Mouse (Mus musculus): ENCODE measurements at regions not wholly inside any gene's neighbourhood (a gene's known extent, or its start where the extent isn't known, plus 50 kb on each side); places are given as distances from the start of the nearest gene placed in this dataset.

GRCm38 (mm10) chr15:63678921-63679320 lies 166.1 kb downstream of the Gsdmc2 start:
- no peak overlapping the region for H3K27ac ChIP-seq (ENCODE audit: low read length)
- 32% methylated on average over 5 of the region's 5 CpGs for WGBS (ENCODE audit: insufficient replicate concordance)
- H3K4me3 ChIP-seq (ENCODE audit: low read depth, low read length): no peak overlapping the region
- H3K9ac ChIP-seq (ENCODE audit: low read depth, low read length): no peak overlapping the region
- no peaks in the 10 kb centered on the region for H3K27me3 ChIP-seq (ENCODE audit: control insufficient read depth, insufficient read depth, low read depth, low read length)
- no peak overlapping the region for H3K4me2 ChIP-seq (ENCODE audit: low read depth, low read length)
- H3K9me3 ChIP-seq (replicated peaks; ENCODE audit: control insufficient read depth, low read length): no peaks in the 10 kb centered on the region
- no peaks in the 10 kb centered on the region for H3K36me3 ChIP-seq (ENCODE audit: control insufficient read depth, insufficient read depth)
- H3K4me1 ChIP-seq (ENCODE audit: control insufficient read depth, low read depth, low read length): no peaks in the 10 kb centered on the region
- ATAC-seq (ENCODE audit: low read depth): no peak

GRCm38 (mm10) chr15:63675491-63676036 lies 169.4 kb downstream of the Gsdmc2 start:
- Histone ChIP-seq H3K9me3 (replicated peaks; ENCODE audit: control insufficient read depth, low read length) (no peaks in the 10 kb centered on the region), H3K27me3 (ENCODE audit: control insufficient read depth, insufficient read depth, low read depth, low read length) (no peaks in the 10 kb centered on the region), H3K27ac (ENCODE audit: low read length) (no peak overlapping the region), H3K9ac (ENCODE audit: low read depth, low read length) (no peak overlapping the region), H3K4me1 (ENCODE audit: control insufficient read depth, low read depth, low read length) (no peaks in the 10 kb centered on the region), H3K4me3 (ENCODE audit: low read depth, low read length) (no peak overlapping the region), H3K4me2 (ENCODE audit: low read depth, low read length) (no peak overlapping the region), H3K36me3 (ENCODE audit: control insufficient read depth, insufficient read depth) (no peaks in the 10 kb centered on the region)
- WGBS (ENCODE audit: insufficient replicate concordance): 75% methylated on average over 10 of the region's 10 CpGs
- ATAC-seq (ENCODE audit: low read depth): no peak

GRCm38 (mm10) chr15:63674404-63674803 lies 170.6 kb downstream of the Gsdmc2 start:
- H3K4me2 ChIP-seq (ENCODE audit: low read depth, low read length): no peak overlapping the region
- H3K27ac ChIP-seq (ENCODE audit: low read length): no peak overlapping the region
- H3K4me1 ChIP-seq (ENCODE audit: control insufficient read depth, low read depth, low read length): no peaks in the 10 kb centered on the region
- no peak for ATAC-seq (ENCODE audit: low read depth)
- H3K4me3 ChIP-seq (ENCODE audit: low read depth, low read length): no peak overlapping the region
- H3K9me3 ChIP-seq (replicated peaks; ENCODE audit: control insufficient read depth, low read length): no peaks in the 10 kb centered on the region
- no peaks in the 10 kb centered on the region for H3K27me3 ChIP-seq (ENCODE audit: control insufficient read depth, insufficient read depth, low read depth, low read length)
- WGBS (ENCODE audit: insufficient replicate concordance): 84% methylated on average over 5 of the region's 5 CpGs
- no peak overlapping the region for H3K9ac ChIP-seq (ENCODE audit: low read depth, low read length)
- no peaks in the 10 kb centered on the region for H3K36me3 ChIP-seq (ENCODE audit: control insufficient read depth, insufficient read depth)

GRCm38 (mm10) chr15:63671081-63671480 lies 173.9 kb downstream of the Gsdmc2 start:
- no peak overlapping the region for H3K4me2 ChIP-seq (ENCODE audit: low read depth, low read length)
- H3K4me1 ChIP-seq (ENCODE audit: control insufficient read depth, low read depth, low read length): no peaks in the 10 kb centered on the region
- no peaks in the 10 kb centered on the region for H3K36me3 ChIP-seq (ENCODE audit: control insufficient read depth, insufficient read depth)
- WGBS (ENCODE audit: insufficient replicate concordance): 38% methylated on average over 11 of the region's 11 CpGs
- no peaks in the 10 kb centered on the region for H3K27me3 ChIP-seq (ENCODE audit: control insufficient read depth, insufficient read depth, low read depth, low read length)
- H3K9me3 ChIP-seq (replicated peaks; ENCODE audit: control insufficient read depth, low read length): no peaks in the 10 kb centered on the region
- ATAC-seq (ENCODE audit: low read depth): no peak
- no peak overlapping the region for H3K27ac ChIP-seq (ENCODE audit: low read length)
- H3K4me3 ChIP-seq (ENCODE audit: low read depth, low read length): no peak overlapping the region
- H3K9ac ChIP-seq (ENCODE audit: low read depth, low read length): no peak overlapping the region

GRCm38 (mm10) chr15:63670561-63670960 lies 174.4 kb downstream of the Gsdmc2 start:
- no peak overlapping the region for H3K4me2 ChIP-seq (ENCODE audit: low read depth, low read length)
- ATAC-seq (ENCODE audit: low read depth): no peak
- H3K27ac ChIP-seq (ENCODE audit: low read length): no peak overlapping the region
- no peaks in the 10 kb centered on the region for H3K36me3 ChIP-seq (ENCODE audit: control insufficient read depth, insufficient read depth)
- no peaks in the 10 kb centered on the region for H3K27me3 ChIP-seq (ENCODE audit: control insufficient read depth, insufficient read depth, low read depth, low read length)
- no peaks in the 10 kb centered on the region for H3K9me3 ChIP-seq (replicated peaks; ENCODE audit: control insufficient read depth, low read length)
- no peak overlapping the region for H3K4me3 ChIP-seq (ENCODE audit: low read depth, low read length)
- WGBS (ENCODE audit: insufficient replicate concordance): 65% methylated on average over 1 of the region's 1 CpGs
- no peaks in the 10 kb centered on the region for H3K4me1 ChIP-seq (ENCODE audit: control insufficient read depth, low read depth, low read length)
- no peak overlapping the region for H3K9ac ChIP-seq (ENCODE audit: low read depth, low read length)

- no peaks in the 10 kb centered on the region for H3K27me3 ChIP-seq (ENCODE audit: control insufficient read depth, insufficient read depth, low read depth, low read length)
- no peak overlapping the region for H3K4me3 ChIP-seq (ENCODE audit: low read depth, low read length)
- no peak for ATAC-seq (ENCODE audit: low read depth)
- no peaks in the 10 kb centered on the region for H3K4me1 ChIP-seq (ENCODE audit: control insufficient read depth, low read depth, low read length)
- no peaks in the 10 kb centered on the region for H3K9me3 ChIP-seq (replicated peaks; ENCODE audit: control insufficient read depth, low read length)
- no peak overlapping the region for H3K27ac ChIP-seq (ENCODE audit: low read length)
- no peak overlapping the region for H3K9ac ChIP-seq (ENCODE audit: low read depth, low read length)
- 62% methylated on average over 5 of the region's 5 CpGs for WGBS (ENCODE audit: insufficient replicate concordance)
- no peaks in the 10 kb centered on the region for H3K36me3 ChIP-seq (ENCODE audit: control insufficient read depth, insufficient read depth)
- no peak overlapping the region for H3K4me2 ChIP-seq (ENCODE audit: low read depth, low read length)
Observed at GRCm38 (mm10) chr15:63667536-63667935, 177.4 kb downstream of the Gsdmc2 start.

GRCm38 (mm10) chr15:63665517-63665916 lies 179.5 kb downstream of the Gsdmc2 start:
- Histone ChIP-seq H3K27ac (ENCODE audit: low read length) (no peak overlapping the region), H3K4me1 (ENCODE audit: control insufficient read depth, low read depth, low read length) (no peaks in the 10 kb centered on the region), H3K9ac (ENCODE audit: low read depth, low read length) (no peak overlapping the region), H3K36me3 (ENCODE audit: control insufficient read depth, insufficient read depth) (no peaks in the 10 kb centered on the region), H3K4me2 (ENCODE audit: low read depth, low read length) (no peak overlapping the region), H3K4me3 (ENCODE audit: low read depth, low read length) (no peak overlapping the region), H3K27me3 (ENCODE audit: control insufficient read depth, insufficient read depth, low read depth, low read length) (no peaks in the 10 kb centered on the region), H3K9me3 (replicated peaks; ENCODE audit: control insufficient read depth, low read length) (no peaks in the 10 kb centered on the region)
- WGBS (ENCODE audit: insufficient replicate concordance): 48% methylated on average over 4 of the region's 4 CpGs
- ATAC-seq (ENCODE audit: low read depth): no peak

- ATAC-seq (ENCODE audit: low read depth): no peak
Observed at GRCm38 (mm10) chr15:63664877-63665276, 180.1 kb downstream of the Gsdmc2 start.

GRCm38 (mm10) chr15:63662183-63662582 lies 182.8 kb downstream of the Gsdmc2 start:
- Histone ChIP-seq H3K27me3 (ENCODE audit: control insufficient read depth, insufficient read depth, low read depth, low read length) (no peaks in the 10 kb centered on the region), H3K27ac (ENCODE audit: low read length) (no peak overlapping the region), H3K4me3 (ENCODE audit: low read depth, low read length) (no peak overlapping the region), H3K4me1 (ENCODE audit: control insufficient read depth, low read depth, low read length) (no peaks in the 10 kb centered on the region), H3K9ac (ENCODE audit: low read depth, low read length) (no peak overlapping the region), H3K36me3 (ENCODE audit: control insufficient read depth, insufficient read depth) (no peaks in the 10 kb centered on the region), H3K4me2 (ENCODE audit: low read depth, low read length) (no peak overlapping the region), H3K9me3 (replicated peaks; ENCODE audit: control insufficient read depth, low read length) (no peaks in the 10 kb centered on the region)
- ATAC-seq (ENCODE audit: low read depth): no peak
- 57% methylated on average over 3 of the region's 3 CpGs for WGBS (ENCODE audit: insufficient replicate concordance)

More at GRCm38 (mm10) chr15:63664877-63665276, 180.1 kb downstream of the Gsdmc2 start:
- Histone ChIP-seq H3K4me3 (ENCODE audit: low read depth, low read length) (no peak overlapping the region), H3K27ac (ENCODE audit: low read length) (no peak overlapping the region), H3K9ac (ENCODE audit: low read depth, low read length) (no peak overlapping the region), H3K4me2 (ENCODE audit: low read depth, low read length) (no peak overlapping the region), H3K27me3 (ENCODE audit: control insufficient read depth, insufficient read depth, low read depth, low read length) (no peaks in the 10 kb centered on the region), H3K4me1 (ENCODE audit: control insufficient read depth, low read depth, low read length) (no peaks in the 10 kb centered on the region), H3K9me3 (replicated peaks; ENCODE audit: control insufficient read depth, low read length) (no peaks in the 10 kb centered on the region), H3K36me3 (ENCODE audit: control insufficient read depth, insufficient read depth) (no peaks in the 10 kb centered on the region)
- WGBS (ENCODE audit: insufficient replicate concordance): 72% methylated on average over 2 of the region's 2 CpGs
